Mouse (Mus musculus): ENCODE measurements around the gene Slc3a1.

GRCm38 (mm10) chr17:85018794-85019193 is 9.4 kb upstream of the Slc3a1 start:
- TF ChIP-seq CTCF (IDR thresholded peaks at IDR 0.05; ENCODE audit: low read depth, low read length) (no peak), GATA1 (IDR thresholded peaks at IDR 0.05; ENCODE audit: borderline replicate concordance, low read length) (no peak)

All from G1E (cell line).